Comparison of ENCODE assay signal across 9 mouse cellular contexts in genomic region chr10:59965362-59965695, GRCm38 (mm10). TPM values are rescaled to one million over a fixed set of nuclear protein-coding genes. Genes with fewer than 3 reads are reported as not detected.
DNase-seq lines count a peak whose midpoint lies in the region; ATAC-seq and TF ChIP-seq lines count a peak whose summit lies in the region.
"Had no signal": no experiment of that assay in that cellular context is flagged by ENCODE, and none has a peak within 500 bp of the region (broad histone marks: within the 10 kb centered on the region; RNA-seq: fewer than 3 reads in every experiment).

No protein-coding gene starts in this region.

- intact Hi-C loops in left cerebral cortex, postnatal 36 days (cut with DNase I) = no loop called here

- H3K9ac ChIP-seq in kidney, embryonic 16.5 days (replicated peaks; ENCODE audit: low read length) = no peak overlapping the region
- peak overlapping the region; percentile 31 for H3K9ac ChIP-seq in embryonic facial prominence, embryonic 12.5 days
- no peak overlapping the region for H3K9ac ChIP-seq in forebrain, embryonic 15.5 days (replicated peaks)
- no peak overlapping the region for H3K9ac ChIP-seq in midbrain, postnatal 0 days (replicated peaks; ENCODE audit: low read length, poor library complexity, severe bottlenecking)

- peaks cover 25% of the 10 kb centered on the region for H3K4me1 ChIP-seq in kidney, embryonic 16.5 days (ENCODE audit: insufficient read depth, low read length)
- peaks cover 29% of the 10 kb centered on the region for H3K4me1 ChIP-seq in embryonic facial prominence, embryonic 12.5 days
- peaks cover 25% of the 10 kb centered on the region for H3K4me1 ChIP-seq in forebrain, embryonic 15.5 days
- H3K4me1 ChIP-seq in midbrain, postnatal 0 days (ENCODE audit: insufficient read depth, low read length) = peaks cover 5% of the 10 kb centered on the region; the same call in 1 of the 2 replicates

- H3K4me2 ChIP-seq in kidney, embryonic 16.5 days (replicated peaks; ENCODE audit: low read depth, low read length) = no peak overlapping the region
- peak overlapping the region; percentile 38 for H3K4me2 ChIP-seq in embryonic facial prominence, embryonic 12.5 days (replicated peaks)
- no peak overlapping the region for H3K4me2 ChIP-seq in forebrain, embryonic 15.5 days (replicated peaks)
- H3K4me2 ChIP-seq in midbrain, postnatal 0 days (ENCODE audit: low read depth, low read length, poor library complexity, severe bottlenecking) = no peak overlapping the region

- no peaks in the 10 kb centered on the region for H3K9me3 ChIP-seq in kidney, embryonic 16.5 days (ENCODE audit: low read length)
- H3K9me3 ChIP-seq in embryonic facial prominence, embryonic 12.5 days = no peaks in the 10 kb centered on the region
- H3K9me3 ChIP-seq in forebrain, embryonic 15.5 days = no peaks in the 10 kb centered on the region
- H3K9me3 ChIP-seq in midbrain, postnatal 0 days (ENCODE audit: low read length) = no peaks in the 10 kb centered on the region

- WGBS in kidney, embryonic 16.5 days = 30% methylated on average over 9 of the region's 9 CpGs
- 20% methylated on average over 9 of the region's 9 CpGs for WGBS in embryonic facial prominence, embryonic 12.5 days
- WGBS in forebrain, embryonic 15.5 days = 27% methylated on average over 9 of the region's 9 CpGs
- 34% methylated on average over 9 of the region's 9 CpGs for WGBS in midbrain, postnatal 0 days

- no peak for TF ChIP-seq CTCF in midbrain, postnatal 0 days (IDR thresholded peaks at IDR 0.05)

- H3K4me3 ChIP-seq in kidney, embryonic 16.5 days (ENCODE audit: low read length) = no peak overlapping the region
- no peak overlapping the region for H3K4me3 ChIP-seq in embryonic facial prominence, embryonic 12.5 days
- no peak overlapping the region for H3K4me3 ChIP-seq in forebrain, embryonic 15.5 days
- H3K4me3 ChIP-seq in midbrain, postnatal 0 days (ENCODE audit: low read depth, low read length) = no peak overlapping the region

- DNase-seq in kidney, postnatal 25 days = no peak
- DNase-seq in midbrain, postnatal 0 days (ENCODE audit: low spot score) = no peak
- no peak for DNase-seq in right cerebral cortex, postnatal 10 days (ENCODE audit: low spot score in 2 of 2)
- no peak for DNase-seq in left cerebral cortex, postnatal 36 days (ENCODE audit: low spot score in 2 of 2)
- DNase-seq: gastrocnemius, postnatal 10 days had no signal

- H3K27me3 ChIP-seq in kidney, embryonic 16.5 days (ENCODE audit: insufficient read depth, low read length) = no peaks in the 10 kb centered on the region
- no peaks in the 10 kb centered on the region for H3K27me3 ChIP-seq in embryonic facial prominence, embryonic 12.5 days
- H3K27me3 ChIP-seq in forebrain, embryonic 15.5 days = no peaks in the 10 kb centered on the region
- H3K27me3 ChIP-seq in midbrain, postnatal 0 days (ENCODE audit: insufficient read depth, low read length) = no peaks in the 10 kb centered on the region
- H3K27me3 ChIP-seq: Patski had no signal

- H3K27ac ChIP-seq in kidney, embryonic 16.5 days (ENCODE audit: low read length) = peak overlapping the region; percentile 19
- H3K27ac ChIP-seq in embryonic facial prominence, embryonic 12.5 days = peak overlapping the region; percentile 98
- peak overlapping the region; percentile 53; the same call in 1 of the 2 replicates for H3K27ac ChIP-seq in forebrain, embryonic 15.5 days (replicated peaks)
- peak overlapping the region; percentile 12; the same call in 1 of the 2 replicates for H3K27ac ChIP-seq in midbrain, postnatal 0 days (ENCODE audit: low read depth, low read length)

- H3K36me3 ChIP-seq in kidney, embryonic 16.5 days (ENCODE audit: insufficient read depth, low read length) = no peaks in the 10 kb centered on the region
- no peaks in the 10 kb centered on the region for H3K36me3 ChIP-seq in embryonic facial prominence, embryonic 12.5 days
- no peaks in the 10 kb centered on the region for H3K36me3 ChIP-seq in forebrain, embryonic 15.5 days
- H3K36me3 ChIP-seq in midbrain, postnatal 0 days (ENCODE audit: insufficient read depth, low read length) = no peaks in the 10 kb centered on the region

- no peak for ATAC-seq in kidney, embryonic 16.5 days (ENCODE audit: low FRiP score, low TSS enrichment)
- ATAC-seq in embryonic facial prominence, embryonic 12.5 days (ENCODE audit: insufficient number of reproducible peaks, insufficient read depth, low FRiP score, low TSS enrichment) = peak; percentile 19; the same call in 1 of the 2 replicates
- ATAC-seq in forebrain, embryonic 15.5 days (replicated peaks) = no peak
- no peak for ATAC-seq in midbrain, postnatal 0 days (ENCODE audit: low FRiP score)
- ATAC-seq: Patski had no signal

RNA-seq across cellular contexts. Expression of gene Ddit4, which starts 13.7 kb away (rescaled TPM):
- polyA plus RNA-seq in kidney, embryonic 16.5 days (2015; fragmentation: Nextera tagmentation; extraction: Ambion mirVana) = 30.6 and 31.9 TPM in 2 replicates
- polyA plus RNA-seq in embryonic facial prominence, embryonic 12.5 days (2016; fragmentation: Nextera tagmentation; extraction: Ambion mirVana) = 81.2 and 92.3 TPM in 2 replicates
- 90.0 and 92.5 TPM in 2 replicates for polyA plus RNA-seq in forebrain, embryonic 15.5 days (2015; fragmentation: Nextera tagmentation; extraction: Ambion mirVana)
- 56.6 and 57.5 TPM in 2 replicates for total RNA-seq in midbrain, postnatal 0 days (2014; rRNA removed)
- 43.4 and 43.6 TPM in 2 replicates for polyA plus RNA-seq in midbrain, postnatal 0 days (2015; fragmentation: Nextera tagmentation; extraction: Ambion mirVana)
- 10 to 100 TPM; 33.5 to 58.5 TPM for total RNA-seq in left cerebral cortex, postnatal 36 days (2021)

RNA-seq across cellular contexts. Expression of gene Ascc1, which starts 37.3 kb away (rescaled TPM):
- polyA plus RNA-seq in kidney, embryonic 16.5 days (2015; fragmentation: Nextera tagmentation; extraction: Ambion mirVana) = 56.3 and 58.0 TPM in 2 replicates
- 41.8 and 41.9 TPM in 2 replicates for polyA plus RNA-seq in embryonic facial prominence, embryonic 12.5 days (2016; fragmentation: Nextera tagmentation; extraction: Ambion mirVana)
- polyA plus RNA-seq in forebrain, embryonic 15.5 days (2015; fragmentation: Nextera tagmentation; extraction: Ambion mirVana) = 47.9 and 48.9 TPM in 2 replicates
- 12.3 and 13.5 TPM in 2 replicates for total RNA-seq in midbrain, postnatal 0 days (2014; rRNA removed)
- 50.1 TPM in 2 replicates for polyA plus RNA-seq in midbrain, postnatal 0 days (2015; fragmentation: Nextera tagmentation; extraction: Ambion mirVana)
- 10 to 100 TPM; 16.2 to 17.4 TPM for total RNA-seq in left cerebral cortex, postnatal 36 days (2021)

RNA-seq across cellular contexts. Expression of gene Anapc16, which starts 37.6 kb away (rescaled TPM):
- polyA plus RNA-seq in kidney, embryonic 16.5 days (2015; fragmentation: Nextera tagmentation; extraction: Ambion mirVana) = 93.6 and 95.2 TPM in 2 replicates
- 125 TPM in 2 replicates for polyA plus RNA-seq in embryonic facial prominence, embryonic 12.5 days (2016; fragmentation: Nextera tagmentation; extraction: Ambion mirVana)
- 117 TPM in 2 replicates for polyA plus RNA-seq in forebrain, embryonic 15.5 days (2015; fragmentation: Nextera tagmentation; extraction: Ambion mirVana)
- 56.9 and 57.4 TPM in 2 replicates for total RNA-seq in midbrain, postnatal 0 days (2014; rRNA removed)
- 109 and 118 TPM in 2 replicates for polyA plus RNA-seq in midbrain, postnatal 0 days (2015; fragmentation: Nextera tagmentation; extraction: Ambion mirVana)
- total RNA-seq in left cerebral cortex, postnatal 36 days (2021) = 10 to 100 TPM; 62.0 to 66.6 TPM

Comparison
In these comparisons a context has a peak if more than half of its experiments do, and no peak if none do; other contexts are left out.
1. H3K27ac ChIP-seq: peak in every context shown above with its lines; median percentile 98 in embryonic facial prominence, embryonic 12.5 days; 53 in forebrain, embryonic 15.5 days; 19 in kidney, embryonic 16.5 days; 12 in midbrain, postnatal 0 days.